Mouse (Mus musculus): ENCODE measurements around the gene Chrng.

The Chrng gene

GRCm38 (mm10) chr1:87198119-87199065 is 6.1 kb upstream of the Chrng start:
- DNase-seq (ENCODE audit: low read depth, low spot score) = no peak

- no peak for DNase-seq (ENCODE audit: low read depth, low spot score)
Measured at GRCm38 (mm10) chr1:87200811-87201210, 3.6 kb upstream of the Chrng start.

DNA sequence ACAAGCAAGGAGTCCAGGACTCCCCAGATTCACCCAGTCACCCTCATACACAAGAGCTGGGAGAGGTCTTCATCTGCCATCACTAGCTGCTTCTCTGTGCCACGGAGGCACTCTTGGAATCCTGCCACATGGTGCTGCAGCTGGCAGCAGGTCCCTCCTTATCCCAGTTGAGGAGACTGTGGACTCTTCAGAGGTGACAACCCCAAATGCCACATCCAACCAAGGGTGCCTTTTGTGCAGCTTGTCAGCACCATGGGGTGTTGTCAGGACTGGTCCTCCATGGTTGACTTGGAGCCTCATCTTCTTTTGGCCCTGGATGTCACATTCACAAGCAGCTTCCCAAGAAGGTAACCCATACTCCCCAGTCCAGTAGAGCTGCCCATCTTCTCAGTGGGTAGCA is 2.6 kb upstream of the Chrng start:
- DNase-seq (ENCODE audit: low read depth, low spot score) = no peak

GRCm38 (mm10) chr1:87203779-87204178 is 678 bp upstream of the Chrng start:
- no peak for DNase-seq (ENCODE audit: low read depth, low spot score)

GRCm38 (mm10) chr1:87205038-87205437 is 581 bp downstream of the Chrng start:
- DNase-seq (ENCODE audit: low read depth, low spot score) = no peak

DNA sequence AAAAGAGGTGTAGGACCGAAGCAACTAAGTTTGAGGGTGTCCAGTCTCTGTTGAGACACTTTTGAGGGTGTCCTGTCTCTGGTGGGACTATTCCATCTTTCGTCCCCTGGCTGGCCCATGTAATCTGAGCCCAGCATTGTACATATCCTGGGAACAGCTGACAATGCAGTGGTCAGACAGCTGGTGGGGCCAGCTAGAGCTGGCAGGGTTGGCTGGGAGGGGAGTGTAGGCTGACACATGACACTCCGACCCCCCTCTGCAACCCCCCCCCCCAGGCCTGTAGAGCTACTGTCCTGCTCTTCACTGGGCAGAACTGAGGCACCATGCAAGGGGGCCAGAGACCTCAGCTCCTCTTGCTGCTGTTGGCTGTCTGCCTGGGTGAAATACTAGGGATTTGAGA is 1.0 kb downstream of the Chrng start:
- DNase-seq (ENCODE audit: low read depth, low spot score) = no peak

GRCm38 (mm10) chr1:87206339-87206738 is 1.9 kb downstream of the Chrng start:
- no peak for DNase-seq (ENCODE audit: low read depth, low spot score)

DNA sequence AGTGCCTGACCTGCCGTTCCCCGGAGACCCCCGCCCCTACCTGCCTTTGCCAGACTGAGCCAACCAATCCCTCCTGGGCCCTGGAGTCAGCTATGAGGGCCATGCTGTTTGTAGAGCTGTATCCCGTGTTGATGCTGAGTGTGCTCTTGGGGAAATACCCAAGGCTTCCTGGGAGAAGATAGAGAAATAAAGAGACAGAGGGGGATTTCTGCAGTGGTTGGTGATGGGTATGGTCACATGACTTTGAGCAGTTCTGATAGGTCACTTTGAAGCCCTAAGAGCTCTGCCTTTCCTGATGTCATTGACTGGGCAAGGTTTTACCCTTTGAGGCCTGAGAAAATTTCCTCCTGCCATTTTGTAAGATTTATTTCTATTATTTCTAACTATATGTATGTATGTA is 7.0 kb downstream of the Chrng start:
- no peak for DNase-seq (ENCODE audit: low read depth, low spot score)

GRCm38 (mm10) chr1:87213735-87214704 is 9.6 kb downstream of the Chrng start, which contains the start of gene Eif4e2:
Eif4e2 (plus strand) TSS chr1:87213914.
- DNase-seq (ENCODE audit: low read depth, low spot score) = peak; percentile 82

GRCm38 (mm10) chr1:87214748-87215147 is 10.3 kb downstream of the Chrng start:
- no peak for DNase-seq (ENCODE audit: low read depth, low spot score)

GRCm38 (mm10) chr1:87217938-87218337 is 13.5 kb downstream of the Chrng start:
- no peak for DNase-seq (ENCODE audit: low read depth, low spot score)

GRCm38 (mm10) chr1:87225739-87226138 is 21.3 kb downstream of the Chrng start:
- DNase-seq (ENCODE audit: low read depth, low spot score) = no peak

DNA sequence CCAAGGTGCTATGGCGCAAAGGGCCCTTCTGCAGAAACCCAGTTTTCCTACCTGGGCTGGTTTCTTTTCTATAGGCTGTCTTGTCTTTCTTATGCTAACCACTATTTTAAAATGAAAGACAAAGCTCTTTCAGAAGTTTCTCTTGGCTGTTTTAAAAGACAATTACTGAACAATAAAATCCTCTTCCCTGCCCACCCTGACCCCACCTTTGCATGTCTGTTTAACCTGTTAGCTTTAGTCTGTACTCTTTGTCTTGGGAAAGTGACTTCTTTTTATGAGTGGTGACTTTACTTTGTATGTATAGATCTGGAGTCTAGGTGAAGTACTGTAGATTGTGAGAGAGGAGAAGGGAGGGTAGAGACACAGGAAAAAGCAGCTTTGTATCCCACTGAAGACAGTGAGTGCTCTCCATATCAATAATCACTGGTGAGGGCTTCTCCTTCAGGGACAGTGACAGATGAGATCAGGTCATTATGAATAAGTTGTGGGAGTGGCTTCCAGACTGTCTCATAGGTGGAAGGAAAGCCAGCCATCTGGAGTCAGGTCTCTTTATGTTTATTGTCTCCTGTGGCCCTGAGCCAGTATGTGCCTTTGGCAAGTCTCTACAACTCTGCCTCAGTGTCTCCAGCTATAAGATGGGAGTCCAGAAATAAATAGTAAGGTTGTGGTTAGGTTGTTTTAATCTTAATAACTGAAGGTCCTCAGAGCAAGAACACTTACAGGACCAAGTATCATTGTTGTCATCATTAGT is 22.1 kb downstream of the Chrng start:
- DNase-seq (ENCODE audit: low read depth, low spot score) = no peak

DNA sequence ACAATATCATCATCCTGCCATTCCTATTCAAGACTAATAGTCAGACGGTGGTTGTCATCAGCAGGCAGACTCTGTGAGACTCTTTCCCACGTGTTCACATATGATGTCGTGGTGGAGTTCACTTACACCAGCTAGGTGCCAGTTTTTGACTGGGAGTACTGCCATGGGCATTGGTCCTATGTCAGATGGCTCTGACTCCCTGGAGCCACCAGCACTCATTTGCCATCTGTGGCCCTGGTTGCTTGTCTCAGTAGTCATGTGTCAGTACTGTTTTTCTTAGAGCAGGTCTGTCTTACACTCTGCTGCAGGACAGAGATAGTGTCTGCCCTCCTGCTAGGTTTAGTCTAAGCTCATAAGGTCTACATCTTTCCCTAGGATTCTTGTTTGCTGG is 22.7 kb downstream of the Chrng start:
- no peak for DNase-seq (ENCODE audit: low read depth, low spot score)

- DNase-seq (ENCODE audit: low read depth, low spot score) = no peak
Measured at GRCm38 (mm10) chr1:87230606-87231005, 26.1 kb downstream of the Chrng start.

DNA sequence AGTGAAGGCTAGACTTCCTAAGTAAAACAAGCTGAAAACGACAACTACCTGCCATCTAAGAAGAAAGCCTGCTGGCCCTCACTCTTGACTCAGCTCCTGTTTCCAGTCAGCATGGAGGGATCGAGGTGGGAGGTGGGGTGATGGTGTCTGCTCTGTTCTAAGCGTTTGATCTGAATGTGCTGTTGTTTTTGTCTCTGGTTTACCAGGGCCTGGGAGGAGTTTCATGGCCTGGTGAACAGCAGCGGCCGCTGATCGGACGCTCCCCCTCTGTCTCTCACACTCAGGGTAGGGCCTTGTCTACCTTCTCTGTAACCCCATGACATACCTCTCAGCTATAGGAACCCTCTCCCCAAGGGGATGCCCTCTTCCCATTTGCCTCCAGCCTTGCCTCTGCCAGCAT is 27.7 kb downstream of the Chrng start:
- DNase-seq (ENCODE audit: low read depth, low spot score) = no peak

DNA sequence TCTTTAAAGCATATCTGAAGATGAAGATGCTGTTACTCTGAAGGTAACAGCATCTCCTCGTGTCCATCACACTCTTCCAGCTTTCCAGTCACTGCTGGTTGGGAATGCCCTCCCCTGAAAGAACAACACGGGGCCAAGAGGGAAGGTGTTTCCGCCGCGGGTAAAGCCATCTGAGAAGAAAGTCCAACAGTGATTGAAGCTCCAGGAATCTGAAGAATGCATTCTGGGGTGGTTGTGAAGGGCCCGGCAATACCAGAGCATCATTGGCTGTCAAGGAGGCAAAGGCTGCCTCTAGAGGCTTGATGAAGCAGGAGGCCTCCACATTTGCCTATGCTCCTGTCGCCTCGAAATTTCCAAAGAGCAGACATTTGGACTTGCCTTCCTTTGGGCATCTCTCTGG is 34.6 kb downstream of the Chrng start:
- DNase-seq (ENCODE audit: low read depth, low spot score) = no peak

DNA sequence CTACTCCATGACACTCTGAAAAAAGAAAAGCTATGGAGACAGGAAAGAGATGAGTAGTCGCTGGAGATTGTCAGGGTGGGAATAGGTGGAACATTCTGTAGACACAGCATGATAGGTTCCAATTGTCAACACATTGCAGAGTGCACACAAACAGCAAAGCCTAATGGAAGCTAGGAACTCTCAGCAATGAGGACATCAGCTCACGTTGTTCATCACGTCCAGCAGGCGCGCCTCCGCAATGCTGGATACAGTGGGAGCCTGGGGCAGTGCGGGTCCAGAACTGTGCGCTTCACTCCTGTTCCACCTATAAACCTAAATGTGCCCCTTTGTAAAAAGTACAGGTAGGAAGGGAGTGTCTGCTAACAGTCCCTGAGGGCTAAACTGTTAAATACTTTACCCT is 38.6 kb downstream of the Chrng start:
- DNase-seq (ENCODE audit: low read depth, low spot score) = no peak

DNA sequence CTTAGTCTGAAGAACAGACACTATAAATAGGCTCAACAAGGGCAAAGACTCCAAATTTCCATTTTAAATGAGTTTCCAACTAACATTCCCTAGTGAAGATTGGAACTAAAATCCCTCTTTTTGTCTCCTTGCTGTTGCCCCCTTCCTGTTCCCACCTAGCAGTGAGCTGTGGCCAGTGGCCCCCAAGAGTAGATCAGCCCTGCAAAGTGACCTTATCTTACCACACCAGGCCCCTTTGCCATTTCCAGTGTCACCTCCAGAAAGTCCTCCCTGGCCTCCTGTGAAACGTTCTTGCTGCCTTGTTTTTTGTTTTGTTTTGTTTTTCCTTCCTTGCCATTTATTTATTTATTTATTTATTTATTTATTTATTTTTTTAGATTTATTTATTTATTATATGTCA is 41.0 kb downstream of the Chrng start:
- DNase-seq (ENCODE audit: low read depth, low spot score) = no peak

DNA sequence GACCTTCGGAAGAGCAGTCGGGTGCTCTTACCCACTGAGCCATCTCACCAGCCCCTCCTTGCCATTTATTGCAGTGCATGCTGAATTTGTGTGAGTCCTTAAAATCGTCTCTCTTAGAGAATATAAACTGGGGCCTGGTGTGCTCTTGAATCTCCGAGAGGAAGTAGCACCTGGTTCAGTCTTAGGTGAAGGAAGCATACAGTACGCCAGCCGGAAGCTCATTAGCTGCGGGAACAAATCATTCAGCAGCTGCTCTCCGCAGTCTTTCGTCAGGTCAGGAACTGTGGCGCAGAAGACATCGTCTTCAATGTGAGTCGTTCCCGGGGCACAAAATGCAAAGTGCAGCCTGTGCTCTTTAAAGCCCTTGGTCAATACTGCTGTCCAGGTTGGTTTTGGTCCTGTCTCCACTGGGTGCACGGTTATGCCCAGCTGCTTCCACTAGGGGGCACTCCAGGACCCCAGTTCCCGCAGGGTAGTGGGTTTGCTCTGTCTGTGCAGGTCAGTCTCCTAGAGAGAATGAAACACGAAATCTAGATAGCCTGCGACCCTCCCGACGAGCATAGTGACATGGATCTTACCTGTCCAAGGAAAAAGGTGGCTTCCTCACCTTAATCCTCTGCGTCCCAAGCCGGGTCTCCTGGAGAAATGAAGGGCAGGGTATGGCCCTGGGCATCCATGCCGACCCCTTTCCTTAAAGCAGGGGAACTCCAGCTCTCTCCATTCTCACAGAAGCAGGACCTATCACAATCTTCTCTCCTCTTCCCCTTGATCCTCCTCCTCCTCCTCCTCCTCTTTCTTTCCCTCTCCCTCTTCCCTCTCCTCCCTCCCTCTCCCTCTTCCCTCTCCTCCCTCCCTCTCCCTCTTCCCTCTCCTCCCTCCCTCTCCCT is 41.7 kb downstream of the Chrng start:
- DNase-seq (ENCODE audit: low read depth, low spot score) = peak; percentile 9
